Mouse (Mus musculus) spleen, postnatal 14 days (tissue): ENCODE measurements at regions not wholly inside any gene's neighbourhood (a gene's known extent, or its start where the extent isn't known, plus 50 kb on each side); places are given as distances from the start of the nearest gene placed in this dataset.

Source experiments
- DNase-seq, 2 experiments: peaks; one replicate each; pipeline ENCODE4 v3.0.0; 2021 to 2022; ENCODE audit warnings: low spot score in 2 of 2

DNA sequence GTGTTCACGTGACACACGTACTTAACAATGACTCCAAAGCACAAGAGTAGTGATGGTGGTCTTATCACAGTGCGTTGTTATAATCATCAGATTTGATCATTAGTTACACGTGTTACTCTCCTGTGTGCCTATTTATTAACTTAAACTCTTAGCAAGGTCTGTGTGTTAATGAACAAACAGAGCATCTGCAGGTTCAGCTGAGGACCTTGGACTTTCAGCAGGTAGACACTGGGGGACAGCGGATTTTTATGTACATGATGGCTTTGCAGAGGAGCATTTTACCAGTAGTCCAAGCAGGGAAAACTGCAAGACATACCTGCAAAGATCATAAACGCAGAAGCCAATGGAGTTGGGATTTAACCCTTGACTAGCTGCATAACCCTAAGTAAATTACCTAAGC, 211.7 kb upstream of the Ntm start:
- DNase-seq = no peak

DNA sequence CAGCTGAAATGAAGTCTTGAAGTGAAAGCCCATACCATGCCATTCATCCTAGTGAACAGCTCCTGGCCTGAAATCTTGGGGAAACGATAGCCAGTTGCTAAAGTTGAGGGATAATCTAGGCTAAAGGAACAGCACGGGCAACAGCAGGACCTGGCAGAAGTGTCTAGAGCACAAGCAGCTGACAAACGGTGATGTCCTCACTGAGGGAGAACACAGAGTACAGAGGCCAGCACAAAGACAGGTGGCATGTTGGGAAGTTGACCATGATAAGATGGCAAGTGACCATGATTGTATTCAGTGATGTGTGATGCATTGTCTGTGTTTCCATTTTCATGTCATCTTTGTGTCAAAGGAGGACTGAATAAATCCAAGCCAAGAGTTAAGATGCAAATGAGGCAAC, 212.4 kb upstream of the Ntm start:
- no peak for DNase-seq

DNA sequence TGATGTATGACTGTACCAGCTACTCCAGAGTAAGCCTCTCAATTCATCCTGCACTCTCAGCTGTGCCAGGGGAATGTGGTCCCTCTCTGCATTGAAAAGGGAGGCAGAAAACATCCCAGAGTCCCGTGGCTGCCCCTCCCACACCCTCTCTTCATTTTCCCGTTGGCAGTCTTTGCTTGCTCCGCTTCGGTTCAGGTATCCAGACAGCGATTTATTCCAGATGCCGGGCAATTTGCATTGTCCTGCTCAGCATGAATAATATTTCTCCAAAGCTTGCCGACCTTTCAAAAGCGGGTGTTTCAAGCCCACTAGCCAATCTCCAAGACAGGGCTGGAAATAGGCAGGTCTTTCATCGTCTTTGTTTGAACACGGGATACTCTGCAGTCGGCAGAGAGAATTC, 220.5 kb upstream of the Ntm start:
- no peak for DNase-seq

DNA sequence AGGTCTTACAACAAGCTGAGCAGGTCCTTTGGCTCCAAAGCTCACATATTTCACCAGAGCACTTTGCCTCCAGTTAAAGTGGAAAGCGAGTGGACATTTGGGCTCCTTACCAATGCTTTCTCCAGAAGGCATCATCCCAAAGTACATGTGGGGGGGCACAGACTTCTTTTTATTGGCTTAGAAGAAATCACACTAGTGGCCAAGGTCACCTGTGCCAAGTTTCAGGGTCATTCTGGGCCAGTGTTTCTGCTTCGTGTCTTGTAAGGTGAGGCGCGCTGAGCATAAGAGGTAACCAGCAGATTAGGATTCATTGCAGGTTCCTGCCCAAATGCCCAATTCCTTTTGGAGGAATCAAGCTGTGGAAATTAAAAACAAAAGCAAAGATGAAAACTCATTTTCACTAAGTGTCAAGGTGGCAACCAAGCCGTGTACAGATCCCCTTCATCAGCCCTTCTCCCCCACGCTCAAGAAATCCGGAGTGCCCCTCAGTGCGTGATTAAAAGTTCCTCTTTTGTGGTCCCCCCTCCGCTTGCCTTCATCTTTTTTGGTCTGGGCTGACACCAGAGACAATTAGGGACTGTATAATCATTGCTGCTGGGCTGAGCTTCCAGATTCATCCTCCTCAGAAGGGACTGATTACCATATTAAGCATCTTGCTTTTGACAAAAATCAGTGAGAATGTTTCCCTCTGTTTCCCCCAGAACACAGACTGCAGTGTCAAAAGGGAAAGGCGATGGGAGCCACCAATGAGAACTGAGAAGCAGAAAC, 222.2 kb upstream of the Ntm start:
- no peak for DNase-seq

DNA sequence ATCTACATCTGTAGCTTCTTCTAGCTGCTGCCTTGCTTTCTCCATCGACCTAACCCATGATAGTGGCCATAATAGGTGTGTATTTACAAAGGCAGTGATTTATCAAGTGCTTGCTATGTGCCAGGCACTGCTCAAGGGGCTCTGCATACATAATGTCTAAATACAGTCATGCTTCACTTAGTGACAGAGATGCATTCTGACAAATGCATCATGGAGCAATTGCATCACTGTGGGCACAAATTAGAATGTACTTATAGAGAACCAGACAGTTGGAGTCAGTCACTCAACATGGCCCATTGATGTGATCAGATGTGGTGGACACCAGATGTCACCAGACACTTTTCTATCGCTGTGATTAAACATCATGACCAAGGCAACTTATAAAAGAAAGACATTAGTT, 223.3 kb upstream of the Ntm start:
- DNase-seq = no peak

DNA sequence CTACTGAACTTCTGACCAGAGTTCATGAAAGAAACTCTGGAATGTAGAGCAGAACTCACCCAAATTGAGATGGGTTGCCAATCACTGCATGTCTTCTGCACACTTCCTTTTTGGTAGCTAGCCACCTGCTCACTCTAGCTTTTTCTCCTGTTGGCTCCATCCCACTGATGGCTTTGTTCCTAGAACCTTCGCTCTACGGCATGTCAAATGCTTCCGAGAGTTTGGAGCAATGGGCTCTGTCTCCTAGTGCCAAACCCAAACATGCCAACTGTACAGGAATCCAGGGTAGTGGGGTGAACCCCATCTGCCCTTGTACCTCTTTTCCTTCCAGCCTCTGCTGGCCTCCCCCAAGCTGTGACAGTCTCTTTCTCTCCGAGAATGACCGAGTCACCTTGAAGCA, 227.1 kb upstream of the Ntm start:
- DNase-seq = no peak

DNA sequence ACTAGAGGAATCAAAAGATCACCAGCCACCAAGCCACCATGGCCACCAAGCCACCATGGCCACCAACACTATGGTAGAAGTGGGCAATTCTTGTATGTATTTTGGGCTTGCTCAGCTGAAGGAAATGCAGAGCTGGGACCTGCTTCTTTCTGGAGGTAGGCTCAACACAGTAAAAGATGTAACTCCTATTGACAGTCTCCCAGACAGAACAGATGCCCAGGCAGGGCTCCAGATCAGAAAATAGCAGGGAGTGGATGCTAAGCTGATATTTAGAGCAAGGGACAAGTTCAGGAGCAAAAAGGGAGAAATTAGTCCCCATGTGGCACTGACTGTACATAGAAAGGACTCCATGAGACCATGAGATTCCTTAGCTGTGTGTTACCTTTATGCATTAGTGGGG, 228.2 kb upstream of the Ntm start:
- DNase-seq = no peak

DNA sequence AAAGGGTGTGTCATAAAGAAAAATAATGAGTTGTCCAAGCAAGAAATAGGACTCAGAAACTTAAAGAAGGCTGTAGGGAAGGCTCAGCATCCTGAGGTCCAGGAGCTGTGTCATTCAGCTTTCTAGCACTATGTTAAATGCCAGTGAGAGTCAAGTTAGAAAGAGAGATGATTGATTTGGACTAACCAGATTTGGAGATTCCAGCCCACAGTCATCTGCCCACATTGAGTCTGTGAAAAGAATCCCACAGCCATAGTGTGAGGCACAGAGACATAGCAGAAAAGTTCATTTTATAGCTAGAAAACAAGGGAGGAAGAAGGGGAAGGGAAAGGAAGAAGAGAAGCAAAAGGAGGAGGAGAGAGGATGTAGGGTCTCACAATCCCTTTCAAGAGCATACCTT, 229.0 kb upstream of the Ntm start:
- DNase-seq = no peak

DNA sequence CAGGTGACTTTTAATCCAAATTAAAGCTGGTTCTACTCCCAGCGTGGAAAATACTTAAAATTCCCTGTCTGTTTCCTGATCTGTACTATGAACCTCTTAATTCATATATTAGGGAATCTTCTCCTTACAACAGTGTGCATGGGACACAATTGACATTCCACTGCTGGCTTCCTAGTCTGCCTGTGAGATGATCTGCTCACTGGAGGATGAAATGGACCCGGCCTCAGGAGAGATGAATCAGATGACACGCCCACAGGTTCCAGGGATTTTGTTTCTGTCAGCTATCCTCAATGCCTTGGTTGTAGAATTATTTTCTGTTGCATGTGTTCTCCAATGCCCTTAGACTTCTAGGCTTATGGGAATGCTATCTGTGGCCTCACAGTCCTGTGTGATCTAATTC, 231.9 kb upstream of the Ntm start:
- DNase-seq = no peak

DNA sequence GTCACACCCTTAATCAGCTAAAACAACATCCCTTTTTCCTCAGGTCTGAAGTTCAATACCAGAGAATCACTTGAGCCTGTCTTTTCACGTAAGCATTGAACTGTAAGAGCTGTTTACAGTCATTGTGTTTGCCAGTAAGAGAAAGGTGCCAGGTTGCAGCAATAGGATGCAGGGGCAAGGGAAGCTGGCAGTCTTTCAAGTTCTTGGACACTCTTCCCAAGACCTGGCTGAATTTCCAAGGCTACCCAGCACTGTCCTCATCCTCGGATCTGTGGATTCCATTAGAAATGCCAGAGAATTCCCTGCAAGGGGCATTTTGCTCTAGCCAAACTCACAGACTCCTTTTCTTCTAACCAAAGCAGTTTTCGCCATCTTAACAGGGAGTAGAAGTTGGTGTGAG, 224.5 kb upstream of the Snx19 start:
- no peak for DNase-seq

DNA sequence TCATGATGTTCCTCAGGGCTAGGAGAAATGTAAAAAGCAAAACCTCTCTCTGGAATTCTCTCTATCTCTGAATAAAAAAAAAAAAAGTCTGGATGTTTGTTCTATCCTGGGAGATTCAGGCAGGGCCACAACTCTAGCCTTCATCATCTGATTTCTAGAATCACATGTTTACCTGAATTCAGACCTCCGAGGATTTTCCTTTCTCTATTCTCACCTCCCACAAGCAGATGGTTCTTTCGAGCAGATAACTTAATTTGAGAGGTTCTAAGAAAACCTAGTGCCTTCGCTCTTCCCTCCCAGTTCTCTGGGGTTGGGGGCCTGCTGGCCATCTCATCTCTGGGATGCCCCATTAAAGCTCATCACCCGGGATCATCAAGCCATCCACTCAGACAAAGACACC, 219.3 kb upstream of the Snx19 start:
- no peak for DNase-seq

DNA sequence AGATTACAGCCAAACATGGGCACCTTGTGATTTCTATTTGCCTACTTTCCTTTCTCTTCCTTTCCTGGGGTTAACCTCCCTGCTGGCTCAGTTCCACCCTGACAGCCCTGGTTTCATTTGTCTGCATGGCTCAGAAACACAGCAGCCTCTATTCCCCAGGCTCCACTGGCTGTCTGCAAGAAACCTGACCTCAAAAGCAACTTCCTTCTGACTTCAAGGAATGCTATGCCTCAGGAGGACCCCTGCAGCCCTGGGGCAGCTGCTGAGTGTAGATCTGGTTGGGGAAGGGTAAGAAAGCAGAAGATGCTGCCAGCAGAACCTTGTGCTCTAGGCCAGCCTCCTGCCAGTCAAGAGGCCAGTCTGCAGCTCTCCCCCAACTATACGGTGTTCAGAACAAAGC, 217.1 kb upstream of the Snx19 start:
- DNase-seq = no peak

DNA sequence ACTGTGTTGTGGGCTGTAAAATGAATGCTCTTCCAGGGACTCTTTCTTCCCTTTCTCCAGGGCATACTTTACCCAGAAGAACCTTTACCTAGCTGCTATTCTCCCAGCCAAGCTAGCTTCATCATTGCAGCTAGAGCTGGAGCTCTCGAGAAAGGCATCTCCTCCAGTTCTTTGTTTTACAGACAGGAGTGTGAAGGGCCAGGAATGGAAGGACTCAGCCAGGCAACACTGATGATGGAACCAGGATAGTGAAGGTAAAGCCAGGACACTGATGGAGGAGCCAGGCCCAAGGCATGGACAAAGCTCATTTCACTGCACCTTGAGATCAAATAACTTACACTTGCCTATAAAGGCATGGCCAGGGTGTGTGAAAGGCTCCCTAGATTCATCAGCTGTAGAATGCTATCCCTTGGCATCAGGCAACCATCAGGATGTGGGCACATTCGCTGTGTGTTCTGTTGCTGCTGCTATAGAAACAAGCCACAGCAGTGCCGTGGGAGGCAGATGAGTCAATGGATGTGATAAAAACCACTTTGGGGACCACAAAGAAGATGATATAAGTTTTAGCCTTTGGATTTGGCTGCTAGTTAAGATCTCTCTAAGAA, 214.3 kb upstream of the Snx19 start:
- DNase-seq = no peak

DNA sequence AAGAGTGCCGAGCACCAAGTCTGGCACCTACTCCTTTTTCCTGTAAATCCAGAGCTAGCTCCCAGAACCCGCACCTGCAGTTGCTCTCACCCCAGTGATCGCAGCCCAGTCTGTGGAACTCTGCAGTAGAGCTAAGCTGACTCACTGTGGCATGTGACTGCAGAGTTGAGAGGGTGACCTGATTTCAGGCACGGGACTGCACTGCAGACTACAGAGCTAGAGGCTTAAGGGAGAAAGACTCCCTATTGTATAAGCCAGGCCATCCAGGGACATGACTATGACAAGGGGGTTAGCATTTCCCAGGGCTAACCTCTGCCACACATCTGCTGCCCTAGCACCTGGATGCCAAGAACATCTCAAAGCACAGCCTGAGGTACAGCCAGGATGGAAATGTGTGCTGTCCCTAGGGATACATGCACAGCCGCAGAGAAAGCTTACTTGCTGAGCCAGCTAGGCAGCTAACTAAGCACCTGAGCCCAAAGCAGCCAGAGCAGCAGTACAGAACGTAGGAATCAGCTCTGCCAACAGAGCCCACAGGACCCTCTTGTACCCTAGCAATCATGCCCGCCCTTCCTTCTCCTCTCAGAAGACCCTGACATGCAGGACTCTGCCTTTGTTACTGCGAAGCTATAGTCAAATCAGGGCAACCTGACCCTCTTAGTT, 192.3 kb upstream of the Snx19 start:
- DNase-seq = no peak

DNA sequence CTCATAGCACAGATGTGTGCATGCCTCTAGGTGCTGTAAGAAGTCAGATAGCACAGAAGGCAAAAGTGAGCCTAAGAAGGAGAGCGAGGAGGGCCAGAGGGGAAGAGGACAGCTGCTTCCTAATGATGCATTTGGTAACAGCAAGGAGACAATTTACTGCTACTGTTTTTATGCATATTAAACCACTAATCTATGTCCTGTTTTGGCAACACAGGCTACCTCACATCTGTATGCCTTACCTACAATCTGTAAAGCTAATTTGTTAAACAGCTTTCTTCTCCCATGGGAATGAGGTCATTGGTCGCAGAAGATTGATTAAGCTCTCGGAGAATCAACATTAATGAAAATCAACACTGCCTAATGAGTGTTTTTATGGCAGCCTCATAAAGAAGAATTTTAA, 191.1 kb upstream of the Snx19 start:
- DNase-seq = no peak

DNA sequence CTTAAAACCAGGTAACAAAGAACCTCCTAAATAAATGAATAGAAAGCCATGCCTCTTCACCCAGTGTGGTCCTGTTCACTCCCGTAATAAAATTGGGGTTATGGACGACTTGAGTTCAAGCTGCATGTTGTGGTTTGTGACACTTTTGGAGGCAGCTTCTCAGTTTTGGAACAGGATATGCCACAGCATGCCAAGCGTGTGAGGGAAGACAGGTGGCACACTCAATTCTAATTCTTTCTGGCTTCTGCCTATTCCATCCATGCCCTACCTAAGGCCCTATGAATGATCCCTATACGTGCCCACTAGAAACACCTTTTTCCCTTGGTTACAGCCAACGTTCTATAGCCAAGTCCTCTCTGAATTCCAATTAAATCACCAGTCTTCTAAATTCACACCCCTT, 184.8 kb upstream of the Snx19 start:
- DNase-seq = no peak

DNA sequence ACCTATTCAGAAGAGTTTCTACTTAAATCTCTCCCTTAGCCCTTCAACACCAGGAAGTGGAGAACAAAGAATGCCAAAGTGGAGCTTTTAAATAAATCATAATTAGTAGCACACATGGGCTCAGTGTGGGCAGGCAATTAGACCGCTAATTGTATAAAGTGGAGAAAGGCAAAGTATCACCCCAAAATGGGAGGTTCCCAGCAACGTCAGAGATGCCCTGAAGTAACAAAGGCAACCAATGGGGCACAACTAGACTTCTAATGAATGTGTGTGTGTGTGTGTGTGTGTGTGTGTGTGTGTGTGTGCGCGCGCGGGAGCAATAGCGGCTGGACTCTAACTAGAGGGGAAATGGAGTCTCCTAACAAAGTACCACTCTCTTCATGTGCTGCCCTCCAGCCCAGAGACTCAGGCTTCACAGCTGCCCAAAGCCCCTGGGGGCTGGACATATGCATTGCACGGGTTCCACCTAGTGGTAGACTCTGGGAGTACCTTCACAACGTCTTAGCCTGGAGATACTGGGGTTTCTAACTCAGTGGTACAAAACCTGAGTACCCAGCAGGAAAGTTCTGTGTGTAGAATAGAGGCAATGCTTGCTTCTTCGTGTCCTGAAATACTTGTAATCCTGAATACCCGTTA, 162.3 kb upstream of the Snx19 start:
- DNase-seq = no peak

DNA sequence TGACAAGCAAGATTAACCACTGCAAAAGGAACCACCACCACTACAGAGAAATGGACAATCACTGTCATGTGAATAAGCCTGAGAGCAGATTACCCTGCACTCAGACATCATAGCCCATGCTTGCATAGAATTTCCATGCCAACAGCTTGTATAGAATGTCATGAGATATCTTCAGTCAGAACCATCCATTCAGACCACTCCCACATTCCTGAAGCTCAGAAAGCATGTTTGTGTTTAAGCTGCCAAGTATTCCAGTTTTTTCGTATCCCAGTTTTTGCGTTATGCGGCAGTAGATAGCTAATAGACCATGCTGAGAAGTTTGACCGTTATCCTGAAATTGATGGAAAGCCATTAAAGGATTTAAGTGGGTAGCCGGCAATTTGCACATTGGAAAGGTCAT, 155.8 kb upstream of the Snx19 start:
- no peak for DNase-seq

DNA sequence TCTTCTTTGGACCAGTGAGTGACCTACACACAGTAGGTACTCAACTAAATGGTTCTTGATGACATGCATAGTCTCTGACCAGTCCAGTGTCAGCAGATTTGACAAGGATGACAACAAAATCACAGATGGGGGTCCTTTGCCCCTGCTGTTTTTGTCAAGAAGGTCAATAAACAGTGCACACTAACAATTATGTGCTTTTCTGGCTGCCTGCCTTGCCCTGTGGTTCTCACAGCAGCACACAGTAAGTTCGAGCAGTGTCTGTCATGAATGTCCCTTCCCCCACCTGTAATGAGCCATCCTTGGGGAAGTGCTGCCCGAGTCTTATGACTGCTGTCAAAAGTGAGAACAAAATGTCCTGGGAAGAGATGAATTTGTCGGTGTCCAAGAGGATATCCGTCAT, 153.1 kb upstream of the Snx19 start:
- no peak for DNase-seq

DNA sequence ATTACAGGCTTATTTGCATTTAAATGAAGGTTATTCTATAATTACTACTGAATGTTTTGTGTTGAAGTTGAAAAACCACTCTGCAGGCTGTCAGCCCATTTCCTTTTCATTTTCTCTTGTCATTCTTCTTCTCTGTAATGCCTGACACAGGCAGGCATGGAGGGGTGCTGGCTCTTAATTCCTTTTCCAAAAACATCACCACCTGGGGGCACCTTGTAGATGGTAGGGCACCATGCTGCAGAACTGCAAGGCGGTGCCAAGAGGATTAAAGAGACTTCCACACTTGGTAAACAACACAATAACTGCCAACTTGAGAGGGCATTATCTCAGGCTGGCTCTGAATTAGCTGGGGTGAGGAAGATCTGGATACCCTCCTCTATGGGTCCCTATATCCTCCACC, 148.7 kb upstream of the Snx19 start:
- no peak for DNase-seq

DNA sequence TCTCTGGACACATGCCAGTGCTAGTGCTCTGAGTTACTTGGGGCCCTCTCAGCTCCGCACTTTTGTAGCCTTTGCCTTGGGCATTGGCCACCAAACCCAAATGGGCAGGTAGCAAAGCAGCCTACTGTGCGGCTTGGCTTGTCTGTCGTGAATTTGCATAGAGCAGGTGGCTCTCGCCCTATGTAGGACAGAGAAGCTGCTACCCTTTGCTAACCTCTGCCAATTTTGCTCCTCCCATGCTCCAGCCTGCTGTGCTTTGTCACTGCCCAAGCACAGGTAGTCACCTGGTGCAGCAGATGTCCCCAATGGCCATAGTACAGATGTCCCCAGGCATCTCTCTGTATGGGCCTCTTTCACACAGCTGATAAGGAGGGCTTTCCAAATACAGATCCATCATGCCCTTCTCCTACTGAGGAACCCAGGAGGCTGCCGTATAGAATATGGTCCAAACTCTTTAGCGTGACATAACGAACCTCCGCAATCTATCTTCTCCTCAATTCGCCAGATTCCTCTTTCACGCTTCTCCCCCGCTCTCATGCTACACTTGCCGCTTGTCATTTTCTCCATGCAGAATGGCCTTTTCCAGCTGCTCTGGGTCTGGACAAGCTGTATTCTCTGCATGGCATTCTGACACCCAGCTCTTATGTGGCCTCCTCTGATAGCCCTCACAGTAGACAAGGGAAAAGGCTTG, 143.7 kb upstream of the Snx19 start:
- no peak for DNase-seq

DNA sequence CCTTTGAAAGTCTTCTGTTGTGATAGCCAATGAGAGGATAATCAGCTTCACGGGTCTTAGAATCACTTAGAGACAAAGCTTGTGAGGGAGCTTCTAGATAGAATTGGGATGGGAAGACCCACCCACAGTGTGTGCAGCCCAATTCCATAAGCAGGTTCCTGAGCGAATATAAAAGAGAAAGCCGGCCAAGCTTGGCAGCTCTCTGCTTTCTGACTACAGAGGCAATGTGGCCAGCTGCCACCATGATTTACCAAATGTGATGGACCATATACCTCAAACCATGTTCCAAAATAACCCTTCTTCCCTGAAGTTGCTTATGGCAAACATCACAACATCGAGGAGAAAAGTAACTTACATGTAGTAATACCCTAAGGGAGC, 143.1 kb upstream of the Snx19 start:
- DNase-seq = no peak
